Mouse (Mus musculus): ENCODE data around the gene Fn3krp.

DNA sequence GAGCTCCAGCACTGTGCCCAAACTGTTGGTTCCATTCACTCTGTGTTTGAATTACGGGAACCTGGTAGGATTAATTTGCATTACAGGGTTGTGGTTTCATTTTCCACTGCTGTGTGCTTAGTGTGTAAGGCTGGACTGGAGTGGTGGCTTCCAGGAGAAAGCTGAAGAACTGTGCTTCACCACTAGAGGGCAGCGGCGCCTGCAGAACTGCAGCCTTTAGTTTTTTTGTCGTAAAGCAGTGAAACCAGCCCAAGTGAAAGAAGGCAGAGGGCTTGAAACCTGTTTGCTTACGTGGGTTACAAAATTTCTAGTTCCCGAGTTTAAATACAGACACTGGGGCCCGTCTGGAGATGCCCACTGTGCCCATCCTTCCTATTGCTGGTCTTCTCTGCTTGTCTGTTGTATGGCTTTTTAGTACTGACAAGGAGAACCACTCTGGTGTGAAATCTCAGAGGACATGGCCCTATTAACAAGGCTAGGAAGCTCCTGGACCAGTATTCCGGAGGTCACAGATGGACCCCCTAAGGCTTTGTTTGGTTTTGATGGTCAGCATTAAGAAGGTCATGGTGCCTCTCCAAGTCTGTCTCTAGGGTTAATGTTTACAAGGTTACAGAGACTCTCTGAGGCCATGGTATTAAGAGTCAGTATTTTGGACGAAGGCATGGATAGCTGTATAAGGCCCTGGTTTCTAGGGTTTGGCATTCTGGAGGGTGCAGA lies 54.7 kb downstream of the Fn3krp start:
- no peak for TF ChIP-seq SRF (IDR thresholded peaks at IDR 0.05; ENCODE audit: control insufficient read depth, insufficient read length, low read depth)
- TF ChIP-seq MYOG (IDR thresholded peaks at IDR 0.05; ENCODE audit: control insufficient read depth in 1 of 3, insufficient read depth in 1 of 3, insufficient read length in 2 of 3, low read depth in 2 of 3): no peak
- TF ChIP-seq POLR2A (IDR thresholded peaks at IDR 0.05; ENCODE audit: insufficient read length, low read depth): no peak
- no peak for TF ChIP-seq TCF12 (IDR thresholded peaks at IDR 0.05; ENCODE audit: insufficient read depth, poor library complexity, severe bottlenecking)
- TF ChIP-seq POLR2AphosphoS2 (IDR thresholded peaks at IDR 0.05; ENCODE audit: insufficient read length, low read depth): no peak
- no peak for TF ChIP-seq MYOD1 (IDR thresholded peaks at IDR 0.05; ENCODE audit: control insufficient read depth in 1 of 3, insufficient read length in 2 of 3, low read depth in 2 of 3)
- no peak for TF ChIP-seq USF1 (IDR thresholded peaks at IDR 0.05; ENCODE audit: low read depth)
- no peak for TF ChIP-seq E2F4 (IDR thresholded peaks at IDR 0.05; ENCODE audit: insufficient read depth)
- no peak for TF ChIP-seq CEBPB (IDR thresholded peaks at IDR 0.05; ENCODE audit: insufficient read depth, poor library complexity, severe bottlenecking)
- no peak for TF ChIP-seq TCF3 (IDR thresholded peaks at IDR 0.05; ENCODE audit: insufficient read length, low read depth)
- TF ChIP-seq MAX (IDR thresholded peaks at IDR 0.05; ENCODE audit: low read depth): no peak
- no peak for TF ChIP-seq REST (IDR thresholded peaks at IDR 0.05; ENCODE audit: insufficient read depth, insufficient read length)

Measured in myocyte (in vitro differentiated cells).